Mouse (Mus musculus) hindbrain, embryonic 11.5 days (tissue): Measurements from ENCODE around the gene Stk24. TPM values are rescaled to one million over a fixed set of nuclear protein-coding genes. Genes with fewer than 3 reads are reported as not detected.

Experiments
- ATAC-seq: fragments of 200-750 bp; cut with Nextera tagmentation; 2 replicates; pipeline ENCODE4 v1.8.0; 2017; ENCODE audit warnings: mild to moderate bottlenecking, moderate TSS enrichment, moderate library complexity; ENCODE audit not compliant: low FRiP score
- DNase-seq: peaks from one replicate; pipeline ENCODE4 v3.0.0-alpha.2; 2015; ENCODE audit warnings: low spot score
- H3K27ac ChIP-seq: fragments of 300-500 bp; sonication (generic); 2 replicates; pipeline ENCODE4 v1.5.1; 2014; ENCODE audit warnings: mild to moderate bottlenecking, low read depth, low read length
- H3K27me3 ChIP-seq: fragments of 300-500 bp; sonication (generic); 2 replicates; pipeline ENCODE4 v1.6.1; 2014; ENCODE audit warnings: mild to moderate bottlenecking, low read length, moderate library complexity, mixed read lengths; ENCODE audit not compliant: control insufficient read depth, insufficient read depth
- H3K36me3 ChIP-seq: fragments of 300-500 bp; sonication (generic); 2 replicates; pipeline ENCODE4 v1.6.1; 2014; ENCODE audit warnings: mild to moderate bottlenecking, low read length, moderate library complexity, mixed read lengths; ENCODE audit not compliant: control insufficient read depth, insufficient read depth
- H3K4me1 ChIP-seq: fragments of 300-500 bp; sonication (generic); replicated peaks from 2 replicates; pipeline ENCODE4 v1.6.1; 2014; ENCODE audit warnings: low read length, mixed read lengths; ENCODE audit not compliant: control insufficient read depth, insufficient read depth
- H3K4me2 ChIP-seq: fragments of 300-500 bp; sonication (generic); replicated peaks from 2 replicates; pipeline ENCODE4 v1.6.1; 2014; ENCODE audit warnings: mild to moderate bottlenecking, low read depth, low read length
- H3K4me3 ChIP-seq: fragments of 300-500 bp; sonication (generic); 2 replicates; pipeline ENCODE4 v1.5.1; 2014; ENCODE audit warnings: low read depth, low read length
- H3K9ac ChIP-seq: fragments of 300-500 bp; sonication (generic); 2 replicates; pipeline ENCODE4 v1.6.1; 2014; ENCODE audit warnings: low read depth, low read length
- H3K9me3 ChIP-seq: fragments of 300-500 bp; sonication (generic); 2 replicates; pipeline ENCODE4 v1.6.1; 2016; ENCODE audit warnings: low read length; ENCODE audit not compliant: control insufficient read depth
- WGBS: fragments of 180-500 bp; shearing (Covaris S2); extraction: QIAGEN DNeasy Blood & Tissue Kit; methylation state at CpG from one replicate; pipeline ENCODE4 v1.1.7; 2014; 5-methylcytosine and 5-hydroxymethylcytosine counted together
- polyA plus RNA-seq: library from polyadenylated mRNA; unstranded; fragments of >200 nt; fragmentation: Nextera tagmentation; extraction: Ambion mirVana; gene quantifications from 2 replicates; pipeline ENCODE4 v1.2.1, GENCODE M21; 2014

The Stk24 gene
- polyA plus RNA-seq, 1 experiment from 2014 or later = 33.3 TPM

- DNase-seq = no peak
Measured at GRCm38 (mm10) chr14:121339951-121340401, 39.8 kb downstream of the Stk24 start.

GRCm38 (mm10) chr14:121338819-121339573 is 40.8 kb downstream of the Stk24 start:
- Histone ChIP-seq H3K9ac (no peak overlapping the region), H3K4me3 (no peak overlapping the region), H3K4me2 (no peak overlapping the region), H3K27ac (no peak overlapping the region), H3K9me3 (no peaks in the 10 kb centered on the region), H3K36me3 (0 out of 2 replicates have a peak, but pooled peaks cover 3% of the 10 kb centered on the region), H3K27me3 (no peaks in the 10 kb centered on the region), H3K4me1 (no peaks in the 10 kb centered on the region)
- DNase-seq = no peak
- WGBS = 88% methylated on average over 18 of the region's 18 CpGs
- ATAC-seq = no peak

More at GRCm38 (mm10) chr14:121339951-121340401, 39.8 kb downstream of the Stk24 start:
- H3K4me3 ChIP-seq = no peak overlapping the region
- no peaks in the 10 kb centered on the region for H3K9me3 ChIP-seq
- H3K36me3 ChIP-seq = 0 out of 2 replicates have a peak, but pooled peaks cover 3% of the 10 kb centered on the region
- no peak overlapping the region for H3K4me2 ChIP-seq
- no peak for ATAC-seq
- H3K4me1 ChIP-seq = no peaks in the 10 kb centered on the region
- 84% methylated on average over 8 of the region's 8 CpGs for WGBS
- no peaks in the 10 kb centered on the region for H3K27me3 ChIP-seq
- H3K9ac ChIP-seq = no peak overlapping the region
- no peak overlapping the region for H3K27ac ChIP-seq

- Histone ChIP-seq H3K27me3 (no peaks in the 10 kb centered on the region), H3K4me2 (no peak overlapping the region), H3K27ac (no peak overlapping the region), H3K4me1 (no peaks in the 10 kb centered on the region), H3K9ac (no peak overlapping the region), H3K36me3 (no peaks in the 10 kb centered on the region), H3K4me3 (no peak overlapping the region), H3K9me3 (no peaks in the 10 kb centered on the region)
- no peak for ATAC-seq
- 84% methylated on average over 3 of the region's 3 CpGs for WGBS
- no peak for DNase-seq
Measured at GRCm38 (mm10) chr14:121330090-121330408, 49.8 kb downstream of the Stk24 start.

GRCm38 (mm10) chr14:121329401-121330089 is 50.3 kb downstream of the Stk24 start:
- 81% methylated on average over 5 of the region's 5 CpGs for WGBS
- H3K4me3 ChIP-seq = no peak overlapping the region
- no peak overlapping the region for H3K4me2 ChIP-seq
- no peaks in the 10 kb centered on the region for H3K9me3 ChIP-seq
- H3K36me3 ChIP-seq = no peaks in the 10 kb centered on the region
- no peak overlapping the region for H3K9ac ChIP-seq
- no peak for ATAC-seq
- no peaks in the 10 kb centered on the region for H3K4me1 ChIP-seq
- H3K27ac ChIP-seq = no peak overlapping the region
- H3K27me3 ChIP-seq = no peaks in the 10 kb centered on the region
- no peak for DNase-seq

GRCm38 (mm10) chr14:121328878-121329277 is 50.9 kb downstream of the Stk24 start:
- H3K9me3 ChIP-seq = no peaks in the 10 kb centered on the region
- no peak overlapping the region for H3K4me3 ChIP-seq
- H3K4me2 ChIP-seq = no peak overlapping the region
- H3K27ac ChIP-seq = no peak overlapping the region
- ATAC-seq (no peak), DNase-seq (no peak)
- 85% methylated on average over 5 of the region's 5 CpGs for WGBS
- H3K9ac ChIP-seq = no peak overlapping the region
- no peaks in the 10 kb centered on the region for H3K4me1 ChIP-seq
- no peaks in the 10 kb centered on the region for H3K36me3 ChIP-seq
- no peaks in the 10 kb centered on the region for H3K27me3 ChIP-seq

- no peak overlapping the region for H3K9ac ChIP-seq
- DNase-seq (no peak), ATAC-seq (no peak)
- no peaks in the 10 kb centered on the region for H3K4me1 ChIP-seq
- H3K4me2 ChIP-seq = no peak overlapping the region
- no peaks in the 10 kb centered on the region for H3K9me3 ChIP-seq
- H3K36me3 ChIP-seq = no peaks in the 10 kb centered on the region
- no peak overlapping the region for H3K4me3 ChIP-seq
- 83% methylated on average over 2 of the region's 2 CpGs for WGBS
- H3K27ac ChIP-seq = no peak overlapping the region
- H3K27me3 ChIP-seq = no peaks in the 10 kb centered on the region
Measured at GRCm38 (mm10) chr14:121326432-121326831, 53.4 kb downstream of the Stk24 start.

- Histone ChIP-seq H3K9me3 (no peaks in the 10 kb centered on the region), H3K4me3 (no peak overlapping the region), H3K9ac (no peak overlapping the region), H3K4me1 (no peaks in the 10 kb centered on the region), H3K27me3 (no peaks in the 10 kb centered on the region), H3K27ac (no peak overlapping the region), H3K4me2 (no peak overlapping the region), H3K36me3 (no peaks in the 10 kb centered on the region)
- DNase-seq (no peak), ATAC-seq (no peak)
- 84% methylated on average over 17 of the region's 17 CpGs for WGBS
Measured at GRCm38 (mm10) chr14:121324521-121325330, 55.1 kb downstream of the Stk24 start.

GRCm38 (mm10) chr14:121322641-121323040 is 57.2 kb downstream of the Stk24 start:
- H3K27me3 ChIP-seq = no peaks in the 10 kb centered on the region
- no peak overlapping the region for H3K4me2 ChIP-seq
- H3K9me3 ChIP-seq = no peaks in the 10 kb centered on the region
- no peak overlapping the region for H3K4me3 ChIP-seq
- H3K4me1 ChIP-seq = no peaks in the 10 kb centered on the region
- H3K9ac ChIP-seq = no peak overlapping the region
- DNase-seq (no peak), ATAC-seq (no peak)
- WGBS = 86% methylated on average over 7 of the region's 7 CpGs
- H3K36me3 ChIP-seq = no peaks in the 10 kb centered on the region
- no peak overlapping the region for H3K27ac ChIP-seq
